Mouse (Mus musculus): ENCODE data around the gene Nufip1. TPM values are rescaled to one million over a fixed set of nuclear protein-coding genes. Genes with fewer than 3 reads are reported as not detected.

Nufip1 gene
- total and polyA plus RNA-seq, 3 experiments = 20.6 to 36.5 (median 21.6) TPM

- H3K9me3 ChIP-seq (replicated peaks; ENCODE audit: insufficient read depth, low read length) = no peaks in the 10 kb centered on the region
- H3K4me3 ChIP-seq (ENCODE audit: control insufficient read depth in 1 of 2, insufficient read depth in 1 of 2, low read depth in 2 of 2, low read length in 2 of 2) = no peak overlapping the region
- no peak overlapping the region for H3K27ac ChIP-seq (ENCODE audit: control insufficient read depth, low read depth, low read length)
- H3K4me1 ChIP-seq (ENCODE audit: control insufficient read depth in 1 of 2, insufficient read depth in 2 of 2, low read length in 2 of 2) = no peaks in the 10 kb centered on the region
- no peak for TF ChIP-seq MYC (IDR thresholded peaks at IDR 0.05; ENCODE audit: low read depth, low read length)
- no peak for TF ChIP-seq CHD2 (IDR thresholded peaks at IDR 0.05; ENCODE audit: low read length)
- no peak for TF ChIP-seq POLR2A (IDR thresholded peaks at IDR 0.05; ENCODE audit: control insufficient read depth in 1 of 2, insufficient read depth in 1 of 2, low read depth in 1 of 2, low read length in 2 of 2, poor library complexity in 1 of 2)
- no peak for TF ChIP-seq EP300 (IDR thresholded peaks at IDR 0.05; ENCODE audit: low read depth in 1 of 2, low read length in 2 of 2)
- no peak for TF ChIP-seq E2F4 (IDR thresholded peaks at IDR 0.05; ENCODE audit: borderline replicate concordance, low read depth, low read length)
- no peak for TF ChIP-seq MAZ (IDR thresholded peaks at IDR 0.05; ENCODE audit: low read depth, low read length)
- no peak for TF ChIP-seq POLR2AphosphoS5 (IDR thresholded peaks at IDR 0.05; ENCODE audit: borderline replicate concordance, low read depth, low read length)
- TF ChIP-seq MEF2A (IDR thresholded peaks at IDR 0.05; ENCODE audit: extremely low read depth, insufficient replicate concordance, low read depth, low read length, poor library complexity, severe bottlenecking) = no peak
- TF ChIP-seq TAL1 (IDR thresholded peaks at IDR 0.05; ENCODE audit: low read length) = no peak
- no peak for TF ChIP-seq ZMIZ1 (IDR thresholded peaks at IDR 0.05; ENCODE audit: low read depth, low read length)
- no peaks in the 10 kb centered on the region for H3K36me3 ChIP-seq (ENCODE audit: control insufficient read depth in 1 of 2, insufficient read depth in 2 of 2, low read length in 2 of 2)
- no peaks in the 10 kb centered on the region for H3K79me2 ChIP-seq (ENCODE audit: control insufficient read depth, insufficient read depth, low read length, poor library complexity)
- DNase-seq (ENCODE audit: low read depth, low spot score) = no peak
- H3K9ac ChIP-seq (ENCODE audit: control insufficient read depth, low read depth, low read length, poor library complexity, severe bottlenecking) = no peak overlapping the region
- no peaks in the 10 kb centered on the region; a peak in 2 of 4 replicates for H3K27me3 ChIP-seq (ENCODE audit: control insufficient read depth in 1 of 2, insufficient read depth in 2 of 2, low read length in 2 of 2)
Measured at GRCm38 (mm10) chr14:76175808-76176207, 65.1 kb downstream of the Nufip1 start.

GRCm38 (mm10) chr14:76177230-76177629 lies 66.5 kb downstream of the Nufip1 start:
- DNase-seq (ENCODE audit: low read depth, low spot score) = no peak
- H3K4me1 ChIP-seq (ENCODE audit: control insufficient read depth in 1 of 2, insufficient read depth in 2 of 2, low read length in 2 of 2) = no peaks in the 10 kb centered on the region
- TF ChIP-seq MXI1 (IDR thresholded peaks at IDR 0.05; ENCODE audit: low read depth, low read length) = no peak
- no peak for TF ChIP-seq MAFK (IDR thresholded peaks at IDR 0.05; ENCODE audit: borderline replicate concordance, low read depth, low read length)
- no peak for TF ChIP-seq MAZ (IDR thresholded peaks at IDR 0.05; ENCODE audit: low read depth, low read length)
- no peak for TF ChIP-seq ZKSCAN1 (IDR thresholded peaks at IDR 0.05; ENCODE audit: low read depth, low read length)
- TF ChIP-seq HCFC1 (IDR thresholded peaks at IDR 0.05; ENCODE audit: low read depth, low read length) = no peak
- TF ChIP-seq UBTF (IDR thresholded peaks at IDR 0.05; ENCODE audit: borderline replicate concordance, insufficient read depth, low read depth, low read length) = no peak
- TF ChIP-seq TAL1 (IDR thresholded peaks at IDR 0.05; ENCODE audit: low read length) = no peak
- TF ChIP-seq JUND (IDR thresholded peaks at IDR 0.05; ENCODE audit: low read depth, low read length) = no peak
- TF ChIP-seq ZNF384 (IDR thresholded peaks at IDR 0.05; ENCODE audit: low read depth, low read length) = no peak
- no peak for TF ChIP-seq POLR2AphosphoS5 (IDR thresholded peaks at IDR 0.05; ENCODE audit: borderline replicate concordance, low read depth, low read length)
- TF ChIP-seq SIN3A (IDR thresholded peaks at IDR 0.05; ENCODE audit: low read length) = no peak
- no peak for TF ChIP-seq USF1 (IDR thresholded peaks at IDR 0.05; ENCODE audit: low read depth, low read length)
- no peak for TF ChIP-seq KAT2A (conservative IDR thresholded peaks at IDR 0.05; ENCODE audit: low read depth, low read length)
- TF ChIP-seq ETS1 (IDR thresholded peaks at IDR 0.05; ENCODE audit: low read depth, low read length) = no peak
- no peak for TF ChIP-seq NELFE (IDR thresholded peaks at IDR 0.05; ENCODE audit: low read depth, low read length)
- no peak overlapping the region for H3K9ac ChIP-seq (ENCODE audit: control insufficient read depth, low read depth, low read length, poor library complexity, severe bottlenecking)
- no peaks in the 10 kb centered on the region for H3K9me3 ChIP-seq (replicated peaks; ENCODE audit: insufficient read depth, low read length)
- no peaks in the 10 kb centered on the region for H3K36me3 ChIP-seq (ENCODE audit: control insufficient read depth in 1 of 2, insufficient read depth in 2 of 2, low read length in 2 of 2)
- H3K79me2 ChIP-seq (ENCODE audit: control insufficient read depth, insufficient read depth, low read length, poor library complexity) = no peaks in the 10 kb centered on the region
- no peaks in the 10 kb centered on the region; a peak in 2 of 4 replicates for H3K27me3 ChIP-seq (ENCODE audit: control insufficient read depth in 1 of 2, insufficient read depth in 2 of 2, low read length in 2 of 2)
- H3K4me3 ChIP-seq (ENCODE audit: control insufficient read depth in 1 of 2, insufficient read depth in 1 of 2, low read depth in 2 of 2, low read length in 2 of 2) = no peak overlapping the region
- H3K27ac ChIP-seq (ENCODE audit: control insufficient read depth, low read depth, low read length) = no peak overlapping the region

Data from MEL (cell line).